Mouse (Mus musculus): Measurements from ENCODE around the gene Dnajc2. TPM values are rescaled to one million over a fixed set of nuclear protein-coding genes. Genes with fewer than 3 reads are reported as not detected.
A peak's percentile ranks its signal among the peaks of the same experiment; 100 is the strongest.

The Dnajc2 gene
- polyA plus RNA-seq, 1 experiment from 2014 or later, result 67.3 TPM

DNA sequence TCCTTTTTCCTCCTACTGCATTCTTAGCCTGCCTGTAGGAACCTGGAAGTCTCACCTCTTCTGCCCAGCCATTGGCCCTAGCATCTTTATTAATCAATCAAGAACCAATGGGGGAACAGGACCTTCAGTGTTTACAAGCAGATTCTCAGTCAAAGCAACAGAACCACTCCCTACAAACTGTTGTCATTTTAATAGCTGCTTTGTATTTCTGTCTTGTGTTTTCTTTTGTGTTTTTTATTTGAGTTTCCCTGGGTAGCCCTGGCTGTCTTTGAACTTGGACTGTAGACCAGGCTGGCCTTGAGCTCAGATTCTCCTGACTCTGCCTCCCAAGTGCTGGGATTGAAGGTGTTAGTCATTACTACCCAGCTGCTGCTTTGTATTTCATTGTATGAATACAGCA, 7.1 kb upstream of the Dnajc2 start:
- H3K9ac ChIP-seq (replicated peaks; ENCODE audit: low read depth, low read length), result no peak overlapping the region
- ATAC-seq, result no peak
- no peak overlapping the region for H3K4me3 ChIP-seq (replicated peaks; ENCODE audit: low read length)
- no peaks in the 10 kb centered on the region for H3K27me3 ChIP-seq (replicated peaks; ENCODE audit: control insufficient read depth, insufficient read depth, low read length)
- H3K27ac ChIP-seq (ENCODE audit: low read length), result no peak overlapping the region
- peaks cover 23% of the 10 kb centered on the region for H3K4me1 ChIP-seq (replicated peaks; ENCODE audit: control insufficient read depth, insufficient read depth, low read length)
- peaks cover 11% of the 10 kb centered on the region for H3K36me3 ChIP-seq (ENCODE audit: control insufficient read depth, insufficient read depth)
- H3K9me3 ChIP-seq (ENCODE audit: control insufficient read depth, low read length), result no peaks in the 10 kb centered on the region
- no peak overlapping the region for H3K4me2 ChIP-seq (ENCODE audit: low read length)

DNA sequence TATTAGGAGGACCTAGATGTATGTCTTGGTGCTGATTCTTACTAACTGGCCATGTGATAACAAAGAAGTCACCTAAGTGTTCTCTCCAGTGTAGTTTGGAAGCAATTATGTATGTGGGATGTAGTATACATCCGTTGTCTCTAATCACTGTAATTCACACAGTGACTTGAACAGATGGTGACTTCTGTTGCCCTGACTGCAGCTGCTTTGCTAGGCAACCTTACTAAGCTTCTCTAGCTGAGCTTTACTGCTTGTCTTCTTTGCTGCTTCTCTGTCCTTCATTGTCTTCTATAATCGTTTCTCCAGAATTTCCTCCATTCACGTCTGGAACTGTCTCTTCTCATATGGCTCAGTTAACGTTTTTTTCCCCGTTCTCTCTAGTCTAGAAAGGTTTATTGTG, 4.0 kb upstream of the Dnajc2 start:
- H3K9ac ChIP-seq (replicated peaks; ENCODE audit: low read depth, low read length), result no peak overlapping the region
- H3K4me2 ChIP-seq (ENCODE audit: low read length), result no peak overlapping the region
- no peak for ATAC-seq
- no peaks in the 10 kb centered on the region for H3K36me3 ChIP-seq (ENCODE audit: control insufficient read depth, insufficient read depth)
- no peaks in the 10 kb centered on the region for H3K9me3 ChIP-seq (ENCODE audit: control insufficient read depth, low read length)
- H3K27ac ChIP-seq (ENCODE audit: low read length), result no peak overlapping the region
- H3K27me3 ChIP-seq (replicated peaks; ENCODE audit: control insufficient read depth, insufficient read depth, low read length), result no peaks in the 10 kb centered on the region
- H3K4me3 ChIP-seq (replicated peaks; ENCODE audit: low read length), result no peak overlapping the region
- WGBS, result 63% methylated on average over 5 of the region's 5 CpGs
- peaks cover 30% of the 10 kb centered on the region for H3K4me1 ChIP-seq (replicated peaks; ENCODE audit: control insufficient read depth, insufficient read depth, low read length)

DNA sequence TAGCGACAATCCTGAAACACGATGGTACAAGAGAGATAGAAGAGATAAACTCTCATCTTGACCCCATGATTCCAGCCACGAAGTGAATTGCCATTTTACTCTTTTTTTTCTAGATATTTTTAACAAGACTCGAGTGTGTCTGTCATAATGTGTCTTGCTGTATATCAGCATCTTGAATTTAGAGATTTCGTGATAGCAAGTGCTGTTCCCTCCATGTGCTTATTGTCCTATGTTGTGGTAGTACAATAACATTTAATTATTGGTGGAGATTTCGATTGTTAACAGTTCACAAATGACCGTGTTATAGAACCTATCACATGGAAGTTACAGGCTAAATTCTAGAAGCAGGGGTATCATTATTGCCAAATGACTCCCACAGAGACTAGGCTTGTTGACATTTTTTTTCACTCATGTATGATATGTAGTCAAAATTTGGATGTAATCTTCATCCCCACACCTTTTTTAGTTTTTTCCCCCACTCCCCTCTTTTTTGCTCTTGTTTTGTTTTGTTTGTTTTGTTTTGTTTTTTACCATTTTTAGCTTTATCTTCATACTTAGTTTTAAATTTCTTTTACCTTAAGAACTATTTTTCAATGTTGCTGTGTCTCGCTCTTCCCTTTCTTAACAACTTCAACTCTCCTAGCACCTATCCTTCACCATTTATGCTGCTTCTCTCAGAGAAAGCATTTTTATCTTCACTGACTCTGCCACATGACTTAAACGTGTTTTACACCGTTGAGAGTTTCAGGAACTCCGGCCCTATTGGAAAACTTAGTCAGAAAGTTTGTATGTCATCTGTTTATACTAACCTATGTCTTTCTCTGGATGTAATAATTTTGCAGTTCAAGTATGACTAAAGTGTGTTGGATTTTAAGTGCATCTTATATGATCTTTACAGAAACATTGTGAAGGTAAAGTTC, 2.4 kb upstream of the Dnajc2 start:
- Histone ChIP-seq H3K27me3 (replicated peaks; ENCODE audit: control insufficient read depth, insufficient read depth, low read length) (no peaks in the 10 kb centered on the region), H3K4me1 (replicated peaks; ENCODE audit: control insufficient read depth, insufficient read depth, low read length) (peaks cover 32% of the 10 kb centered on the region), H3K36me3 (ENCODE audit: control insufficient read depth, insufficient read depth) (no peaks in the 10 kb centered on the region), H3K9ac (replicated peaks; ENCODE audit: low read depth, low read length) (peak overlapping the region; percentile 79), H3K4me2 (ENCODE audit: low read length) (peak overlapping the region; percentile 65), H3K27ac (ENCODE audit: low read length) (no peak overlapping the region; the same call in 1 of the 2 replicates), H3K4me3 (replicated peaks; ENCODE audit: low read length) (peak overlapping the region; percentile 63), H3K9me3 (ENCODE audit: control insufficient read depth, low read length) (no peaks in the 10 kb centered on the region)
- no peak for ATAC-seq
- WGBS, result 40% methylated on average over 11 of the region's 11 CpGs

DNA sequence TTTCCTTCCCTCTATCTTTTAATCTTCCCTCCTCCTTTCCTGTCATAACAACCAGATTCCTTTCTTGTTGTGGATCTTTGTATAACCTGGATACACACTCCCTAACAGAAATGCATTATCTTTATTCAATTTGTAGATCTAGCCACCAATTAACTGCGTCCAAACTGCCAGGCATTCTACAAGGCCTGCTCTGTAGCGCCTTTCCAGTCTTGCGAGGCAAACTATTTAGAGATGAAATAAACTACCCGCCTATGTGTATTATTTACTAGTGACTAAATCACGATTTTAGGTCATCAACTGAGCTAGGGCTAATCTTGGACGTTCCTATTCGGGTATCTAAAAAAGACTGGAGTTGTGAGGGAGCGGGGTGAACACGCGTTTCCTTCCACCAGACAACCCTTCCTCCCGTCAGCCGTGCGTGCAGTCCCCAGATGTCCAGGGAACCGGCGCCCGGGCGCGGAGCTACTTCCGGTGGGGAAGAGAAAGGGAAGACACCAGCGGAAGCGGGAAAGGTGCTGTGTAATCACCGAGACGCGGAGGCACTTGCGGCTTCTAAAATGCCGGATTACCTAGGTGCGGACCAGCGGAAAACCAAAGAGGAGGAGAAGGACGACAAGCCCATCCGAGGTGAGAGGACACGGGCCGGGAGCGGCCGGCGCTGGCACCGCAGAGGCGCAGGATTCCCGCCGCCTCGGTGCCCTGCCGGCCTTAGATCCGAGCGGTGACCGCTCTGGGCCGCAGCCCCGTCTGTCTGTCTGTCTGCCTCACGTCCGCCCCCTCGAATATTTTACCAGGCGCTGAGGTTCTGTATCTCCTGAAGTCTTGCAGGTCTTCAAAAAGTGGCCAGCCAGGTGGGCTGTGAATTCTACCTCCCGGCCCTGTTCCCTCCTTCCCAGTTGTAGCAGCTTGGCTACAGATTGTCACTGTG, 1.5 kb upstream of the Dnajc2 start:
- H3K4me3 ChIP-seq (replicated peaks; ENCODE audit: low read length), result peak overlapping the region; percentile 63
- H3K36me3 ChIP-seq (ENCODE audit: control insufficient read depth, insufficient read depth), result peaks cover 6% of the 10 kb centered on the region
- peaks cover 32% of the 10 kb centered on the region for H3K4me1 ChIP-seq (replicated peaks; ENCODE audit: control insufficient read depth, insufficient read depth, low read length)
- peak; percentile 85 for ATAC-seq
- 2% methylated on average over 51 of the region's 51 CpGs for WGBS
- H3K9me3 ChIP-seq (ENCODE audit: control insufficient read depth, low read length), result no peaks in the 10 kb centered on the region
- H3K4me2 ChIP-seq (ENCODE audit: low read length), result peak overlapping the region; percentile 65
- H3K27ac ChIP-seq (ENCODE audit: low read length), result peak overlapping the region; percentile 81
- H3K9ac ChIP-seq (replicated peaks; ENCODE audit: low read depth, low read length), result peak overlapping the region; percentile 79
- no peaks in the 10 kb centered on the region for H3K27me3 ChIP-seq (replicated peaks; ENCODE audit: control insufficient read depth, insufficient read depth, low read length)

DNA sequence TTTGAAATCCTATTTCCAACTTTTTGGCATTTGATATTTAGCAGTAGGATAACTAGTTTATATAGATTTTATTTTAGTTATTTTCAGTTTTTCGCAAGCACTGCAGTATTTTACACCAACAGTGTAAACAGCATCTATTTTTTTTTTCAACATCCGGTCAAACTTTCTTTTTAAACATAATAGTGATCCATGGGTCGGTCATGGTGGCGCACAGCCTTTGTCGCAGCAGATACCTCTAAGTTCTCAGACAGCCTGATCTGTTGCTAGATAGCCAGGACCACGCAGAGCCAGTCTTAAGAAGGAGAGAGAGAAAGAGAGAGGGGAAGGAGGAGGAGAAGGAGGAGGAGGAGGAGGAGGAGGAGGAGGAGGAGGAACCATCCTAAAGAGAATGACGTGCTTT, 725 bp upstream of the Dnajc2 start:
- no peaks in the 10 kb centered on the region for H3K27me3 ChIP-seq (replicated peaks; ENCODE audit: control insufficient read depth, insufficient read depth, low read length)
- ATAC-seq, result no peak
- peaks cover 13% of the 10 kb centered on the region for H3K36me3 ChIP-seq (ENCODE audit: control insufficient read depth, insufficient read depth)
- H3K9me3 ChIP-seq (ENCODE audit: control insufficient read depth, low read length), result no peaks in the 10 kb centered on the region
- no peak overlapping the region for H3K4me3 ChIP-seq (replicated peaks; ENCODE audit: low read length)
- H3K4me2 ChIP-seq (ENCODE audit: low read length), result no peak overlapping the region; the same call in 1 of the 2 replicates
- no peak overlapping the region for H3K9ac ChIP-seq (replicated peaks; ENCODE audit: low read depth, low read length)
- no peak overlapping the region for H3K27ac ChIP-seq (ENCODE audit: low read length)
- 81% methylated on average over 7 of the region's 7 CpGs for WGBS
- H3K4me1 ChIP-seq (replicated peaks; ENCODE audit: control insufficient read depth, insufficient read depth, low read length), result peaks cover 32% of the 10 kb centered on the region

DNA sequence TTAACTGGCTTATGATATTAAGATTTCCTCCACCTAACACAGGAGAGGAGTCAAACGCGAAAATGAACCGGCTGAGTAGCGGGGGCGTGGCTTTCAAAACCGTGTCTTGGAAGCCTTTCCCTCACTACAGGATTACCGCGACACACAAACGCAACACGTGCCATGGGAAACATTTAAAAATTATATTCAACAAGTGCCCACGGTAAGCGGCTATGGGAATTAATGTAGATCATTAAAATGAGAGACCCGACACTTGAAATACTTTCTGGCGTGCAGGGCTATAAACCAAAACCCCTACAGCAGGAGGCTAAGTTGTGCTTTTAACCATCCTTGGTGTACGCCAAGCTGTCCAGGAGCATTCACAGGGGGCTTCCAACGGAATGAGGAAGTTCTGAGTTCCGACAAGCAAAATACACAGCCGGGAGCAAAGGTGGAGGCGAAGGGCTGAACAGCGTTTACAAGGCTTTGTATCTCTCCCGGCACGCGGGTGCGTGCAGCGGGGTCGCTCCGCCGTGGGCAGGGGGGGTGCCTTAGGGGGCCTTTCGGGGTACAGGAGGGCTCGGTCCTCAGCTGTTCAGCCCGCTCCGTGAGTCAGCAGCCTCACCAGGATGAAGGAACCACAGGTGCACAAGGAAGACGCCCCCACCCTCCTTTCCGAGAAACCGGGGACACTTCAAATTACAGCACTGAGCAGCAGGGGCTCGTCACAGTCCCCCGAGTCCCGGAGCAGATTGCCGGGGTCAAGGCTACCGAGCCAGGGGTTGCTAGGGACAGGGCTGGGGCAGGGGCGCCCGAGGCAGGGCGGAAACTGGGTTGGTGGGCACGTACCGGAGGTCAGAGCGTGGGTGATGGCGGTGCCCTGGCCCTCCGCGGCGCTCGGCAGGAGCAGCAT, 644 bp downstream of the Dnajc2 start:
- peak; percentile 76 for ATAC-seq
- Histone ChIP-seq H3K4me3 (replicated peaks; ENCODE audit: low read length) (peak overlapping the region; percentile 92), H3K4me2 (ENCODE audit: low read length) (peak overlapping the region; percentile 94), H3K4me1 (replicated peaks; ENCODE audit: control insufficient read depth, insufficient read depth, low read length) (peaks cover 30% of the 10 kb centered on the region), H3K27ac (ENCODE audit: low read length) (peak overlapping the region; percentile 59; the same call in 1 of the 2 replicates), H3K36me3 (ENCODE audit: control insufficient read depth, insufficient read depth) (peaks cover 23% of the 10 kb centered on the region), H3K9ac (replicated peaks; ENCODE audit: low read depth, low read length) (peak overlapping the region; percentile 79), H3K27me3 (replicated peaks; ENCODE audit: control insufficient read depth, insufficient read depth, low read length) (no peaks in the 10 kb centered on the region), H3K9me3 (ENCODE audit: control insufficient read depth, low read length) (no peaks in the 10 kb centered on the region)
- under 1% methylated on average over 51 of the region's 51 CpGs for WGBS

DNA sequence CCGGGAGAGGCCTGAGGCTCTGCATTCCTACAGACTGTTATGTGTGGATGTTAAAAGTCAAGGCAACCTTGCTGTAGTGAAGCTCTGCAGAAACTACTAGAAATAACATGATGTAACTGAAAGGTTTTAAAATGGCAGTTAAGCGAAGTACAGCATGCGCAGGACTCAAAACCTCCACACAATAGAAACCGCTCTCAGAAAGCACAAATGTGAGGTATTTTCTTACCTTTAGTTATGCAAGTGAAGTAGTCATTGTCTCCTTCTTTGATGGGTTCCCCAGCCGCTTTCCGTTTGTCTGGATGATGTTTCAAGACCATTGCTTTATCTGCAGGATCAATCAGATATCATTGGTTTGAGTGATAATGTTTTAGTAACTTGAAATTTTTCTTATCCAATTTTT, 8.6 kb downstream of the Dnajc2 start:
- Histone ChIP-seq H3K4me2 (ENCODE audit: low read length) (no peak overlapping the region), H3K9ac (replicated peaks; ENCODE audit: low read depth, low read length) (no peak overlapping the region), H3K36me3 (ENCODE audit: control insufficient read depth, insufficient read depth) (peaks cover 40% of the 10 kb centered on the region), H3K4me1 (replicated peaks; ENCODE audit: control insufficient read depth, insufficient read depth, low read length) (no peaks in the 10 kb centered on the region), H3K27ac (ENCODE audit: low read length) (no peak overlapping the region), H3K4me3 (replicated peaks; ENCODE audit: low read length) (no peak overlapping the region), H3K27me3 (replicated peaks; ENCODE audit: control insufficient read depth, insufficient read depth, low read length) (no peaks in the 10 kb centered on the region), H3K9me3 (ENCODE audit: control insufficient read depth, low read length) (no peaks in the 10 kb centered on the region)
- no peak for ATAC-seq
- WGBS, result 96% methylated on average over 6 of the region's 6 CpGs

DNA sequence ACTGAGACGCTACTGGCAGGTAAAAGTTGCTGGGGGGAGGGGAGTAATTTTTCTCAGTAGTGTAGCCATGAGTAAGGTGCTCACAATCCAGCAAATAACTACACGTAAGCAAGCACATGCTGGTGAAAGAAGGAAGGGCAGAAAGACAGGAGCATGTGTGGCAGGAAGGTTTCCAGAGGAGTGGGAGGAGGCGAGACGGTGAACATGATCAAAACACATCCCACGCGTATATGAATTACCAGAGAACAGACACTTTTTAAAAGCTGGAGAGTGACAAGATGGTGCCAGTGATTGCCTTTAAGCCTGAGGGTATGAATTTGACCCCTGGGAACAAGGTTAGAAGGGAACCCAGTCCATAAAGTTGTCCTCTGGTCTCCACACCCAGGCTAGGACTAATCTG, 15.2 kb downstream of the Dnajc2 start:
- H3K27me3 ChIP-seq (replicated peaks; ENCODE audit: control insufficient read depth, insufficient read depth, low read length), result no peaks in the 10 kb centered on the region
- no peak overlapping the region for H3K4me2 ChIP-seq (ENCODE audit: low read length)
- H3K9me3 ChIP-seq (ENCODE audit: control insufficient read depth, low read length), result no peaks in the 10 kb centered on the region
- no peak overlapping the region for H3K27ac ChIP-seq (ENCODE audit: low read length)
- 93% methylated on average over 6 of the region's 6 CpGs for WGBS
- H3K9ac ChIP-seq (replicated peaks; ENCODE audit: low read depth, low read length), result no peak overlapping the region
- ATAC-seq, result no peak
- H3K36me3 ChIP-seq (ENCODE audit: control insufficient read depth, insufficient read depth), result peaks cover 40% of the 10 kb centered on the region
- H3K4me3 ChIP-seq (replicated peaks; ENCODE audit: low read length), result no peak overlapping the region
- H3K4me1 ChIP-seq (replicated peaks; ENCODE audit: control insufficient read depth, insufficient read depth, low read length), result no peaks in the 10 kb centered on the region
